Mouse (Mus musculus) heart, embryonic 11.5 days (tissue): Measurements from ENCODE around the gene Ghr. TPM values are rescaled to one million over a fixed set of nuclear protein-coding genes. Genes with fewer than 3 reads are reported as not detected.

Source experiments
- ATAC-seq: fragments of 200-750 bp; cut with Nextera tagmentation; replicated peaks from 2 replicates; pipeline ENCODE4 v1.8.0; 2017; ENCODE audit warnings: moderate library complexity; ENCODE audit not compliant: insufficient number of reproducible peaks, low FRiP score, low TSS enrichment
- H3K27ac ChIP-seq: fragments of 300-500 bp; sonication (generic); 2 replicates; pipeline ENCODE4 v1.5.1; 2014; ENCODE audit warnings: mild to moderate bottlenecking, low read depth, low read length
- H3K27me3 ChIP-seq: fragments of 300-500 bp; sonication (generic); 2 replicates; pipeline ENCODE4 v1.6.1; 2014; ENCODE audit warnings: mild to moderate bottlenecking, low read length, mixed read lengths; ENCODE audit not compliant: control insufficient read depth, insufficient read depth
- H3K36me3 ChIP-seq: fragments of 300-500 bp; sonication (generic); 2 replicates; pipeline ENCODE4 v1.6.1; 2014; ENCODE audit warnings: mild to moderate bottlenecking, low read length, moderate library complexity, mixed read lengths; ENCODE audit not compliant: control insufficient read depth, insufficient read depth
- H3K4me1 ChIP-seq: fragments of 300-500 bp; sonication (generic); 2 replicates; pipeline ENCODE4 v1.6.1; 2014; ENCODE audit warnings: low read length; ENCODE audit not compliant: control insufficient read depth, insufficient read depth
- H3K4me2 ChIP-seq: fragments of 300-500 bp; sonication (generic); 2 replicates; pipeline ENCODE4 v1.6.1; 2014; ENCODE audit warnings: mild to moderate bottlenecking, moderate library complexity
- H3K4me3 ChIP-seq: fragments of 300-500 bp; sonication (generic); 2 replicates; pipeline ENCODE4 v1.5.1; 2014; ENCODE audit warnings: low read depth, low read length
- H3K9ac ChIP-seq: fragments of 300-500 bp; sonication (generic); 2 replicates; pipeline ENCODE4 v1.6.1; 2014; ENCODE audit warnings: mild to moderate bottlenecking, low read depth, low read length, moderate library complexity
- H3K9me3 ChIP-seq: fragments of 300-500 bp; sonication (generic); replicated peaks from 2 replicates; pipeline ENCODE4 v1.6.1; 2016; ENCODE audit warnings: low read length; ENCODE audit not compliant: control insufficient read depth
- WGBS: fragments of 180-500 bp; shearing (Covaris S2); extraction: QIAGEN DNeasy Blood & Tissue Kit; methylation state at CpG from one replicate; pipeline ENCODE4 v1.1.7; 2014; ENCODE audit not compliant: insufficient replicate concordance; 5-methylcytosine and 5-hydroxymethylcytosine counted together
- polyA plus RNA-seq: library from polyadenylated mRNA; unstranded; fragments of >200 nt; fragmentation: Nextera tagmentation; extraction: Ambion mirVana; gene quantifications from 2 replicates; pipeline ENCODE4 v1.2.1, GENCODE M21; 2014

Gene Ghr
- polyA plus RNA-seq, 1 experiment from 2014 or later: 53.8 TPM

DNA sequence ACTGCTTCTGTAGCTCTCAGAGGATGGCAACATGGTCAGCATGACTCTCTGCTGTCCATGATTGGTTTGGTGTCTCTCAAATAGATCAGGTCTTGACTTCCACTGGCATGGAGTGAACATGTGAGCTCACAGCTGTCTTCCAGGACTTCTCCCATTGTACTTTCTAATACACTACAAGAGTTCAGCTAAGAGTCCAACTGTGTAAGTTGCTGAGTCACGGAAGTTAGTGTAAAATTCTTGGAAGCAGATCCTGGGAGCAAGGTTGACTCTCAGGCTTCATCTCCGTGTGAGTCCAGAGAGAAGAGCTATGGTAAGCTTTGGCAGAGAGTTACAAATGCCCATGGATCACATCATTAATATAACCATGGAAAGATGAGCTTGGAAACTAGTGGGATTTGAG, 229.6 kb downstream of the Ghr start:
- no peak for ATAC-seq

DNA sequence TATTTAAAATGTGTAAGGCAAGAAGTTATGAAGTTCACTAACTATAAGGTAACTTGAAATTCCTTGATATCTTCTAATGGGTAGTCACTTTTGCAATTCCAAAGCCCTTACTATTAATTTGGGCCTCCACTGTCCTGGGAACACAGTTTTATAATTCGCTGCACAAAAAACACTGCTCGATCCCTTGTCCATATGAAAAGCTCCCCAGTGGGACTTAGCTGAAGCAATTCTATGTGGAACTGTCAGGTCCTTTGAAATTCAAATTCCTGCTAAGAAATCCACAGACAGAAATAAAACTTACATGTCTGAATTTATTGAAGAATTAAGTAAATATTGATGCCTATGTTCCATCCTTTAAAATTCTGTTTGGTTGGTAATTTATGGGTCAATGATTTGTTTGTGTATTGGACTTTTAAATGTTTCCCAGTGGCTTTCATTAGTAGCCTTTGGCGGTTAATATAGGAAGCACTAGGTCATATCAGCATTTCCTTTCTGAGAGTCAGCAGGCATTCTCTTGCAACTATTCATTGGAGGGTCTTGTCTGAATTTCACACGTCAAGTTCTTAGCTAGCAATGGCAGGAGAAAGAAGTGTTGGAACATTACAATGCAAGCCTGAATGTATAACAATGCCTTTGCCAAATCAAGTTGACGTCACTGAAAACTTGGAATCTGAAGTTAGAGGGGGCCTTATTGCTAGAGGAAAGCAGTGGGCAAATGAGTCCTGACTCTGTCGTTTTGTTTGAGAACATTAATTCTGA, 233.8 kb downstream of the Ghr start:
- no peaks in the 10 kb centered on the region for H3K9me3 ChIP-seq
- WGBS: 62% methylated on average over 6 of the region's 6 CpGs
- no peak overlapping the region for H3K4me3 ChIP-seq
- H3K4me2 ChIP-seq: no peak overlapping the region
- no peak for ATAC-seq
- H3K9ac ChIP-seq: no peak overlapping the region
- no peaks in the 10 kb centered on the region for H3K27me3 ChIP-seq
- H3K36me3 ChIP-seq: no peaks in the 10 kb centered on the region
- H3K27ac ChIP-seq: no peak overlapping the region
- 0 out of 2 replicates have a peak, but pooled peaks cover 4% of the 10 kb centered on the region for H3K4me1 ChIP-seq

More for the DNA sequence above, 229.6 kb downstream of the Ghr start:
- 78% methylated on average over 2 of the region's 2 CpGs for WGBS
- Histone ChIP-seq H3K27me3 (no peaks in the 10 kb centered on the region), H3K9ac (no peak overlapping the region), H3K4me3 (no peak overlapping the region), H3K4me1 (no peaks in the 10 kb centered on the region), H3K9me3 (no peaks in the 10 kb centered on the region), H3K36me3 (no peaks in the 10 kb centered on the region), H3K27ac (no peak overlapping the region), H3K4me2 (no peak overlapping the region)

DNA sequence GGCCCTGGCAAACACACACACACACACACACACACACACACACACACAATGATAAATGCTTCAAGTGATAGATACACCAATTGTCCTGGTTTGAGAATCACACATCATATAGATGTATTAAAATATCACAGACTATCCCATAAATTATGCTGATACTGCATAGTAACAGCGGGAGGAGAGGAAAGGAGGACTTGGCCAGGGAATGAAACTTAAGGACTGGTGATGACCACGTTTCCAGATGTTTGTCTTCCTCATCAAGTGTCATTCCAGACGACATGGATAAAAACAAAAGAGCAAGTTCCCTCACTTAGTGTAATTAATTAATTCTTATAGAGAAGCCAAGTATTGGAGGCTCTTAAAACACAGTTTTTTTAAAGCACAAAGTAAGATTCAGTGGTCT, 236.6 kb downstream of the Ghr start:
- WGBS: 65% methylated on average over 3 of the region's 3 CpGs
- no peak overlapping the region for H3K4me3 ChIP-seq
- H3K4me2 ChIP-seq: no peak overlapping the region
- no peaks in the 10 kb centered on the region for H3K9me3 ChIP-seq
- H3K4me1 ChIP-seq: 0 out of 2 replicates have a peak, but pooled peaks cover 4% of the 10 kb centered on the region
- ATAC-seq: no peak
- no peak overlapping the region for H3K27ac ChIP-seq
- no peaks in the 10 kb centered on the region for H3K27me3 ChIP-seq
- H3K9ac ChIP-seq: no peak overlapping the region
- no peaks in the 10 kb centered on the region for H3K36me3 ChIP-seq

DNA sequence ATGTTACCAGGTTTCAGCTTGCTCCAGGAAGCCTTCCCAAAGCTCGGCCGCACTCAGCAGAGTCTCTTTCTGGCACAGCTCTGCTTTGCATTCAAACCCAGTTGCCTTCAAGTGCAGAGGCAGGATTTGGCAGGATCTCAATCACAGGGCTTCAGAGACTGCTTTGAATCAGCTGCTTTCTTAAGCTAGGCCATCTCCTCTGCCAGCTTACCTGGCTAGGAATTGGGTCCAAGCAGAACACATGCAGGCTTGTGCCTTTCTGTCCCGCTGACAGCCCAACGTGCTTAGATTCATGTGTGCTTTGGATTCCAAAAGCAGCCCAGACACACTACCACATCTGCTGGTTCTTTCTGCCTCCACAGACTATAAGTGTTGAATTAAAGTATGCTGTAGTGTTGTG, 238.7 kb downstream of the Ghr start:
- H3K4me3 ChIP-seq: no peak overlapping the region
- H3K27me3 ChIP-seq: no peaks in the 10 kb centered on the region
- peaks cover 3% of the 10 kb centered on the region; the same call in 1 of the 2 replicates for H3K36me3 ChIP-seq
- ATAC-seq: no peak
- 0 out of 2 replicates have a peak, but pooled peaks cover 4% of the 10 kb centered on the region for H3K4me1 ChIP-seq
- H3K4me2 ChIP-seq: no peak overlapping the region
- no peak overlapping the region for H3K9ac ChIP-seq
- 86% methylated on average over 4 of the region's 4 CpGs for WGBS
- H3K9me3 ChIP-seq: no peaks in the 10 kb centered on the region
- no peak overlapping the region for H3K27ac ChIP-seq

DNA sequence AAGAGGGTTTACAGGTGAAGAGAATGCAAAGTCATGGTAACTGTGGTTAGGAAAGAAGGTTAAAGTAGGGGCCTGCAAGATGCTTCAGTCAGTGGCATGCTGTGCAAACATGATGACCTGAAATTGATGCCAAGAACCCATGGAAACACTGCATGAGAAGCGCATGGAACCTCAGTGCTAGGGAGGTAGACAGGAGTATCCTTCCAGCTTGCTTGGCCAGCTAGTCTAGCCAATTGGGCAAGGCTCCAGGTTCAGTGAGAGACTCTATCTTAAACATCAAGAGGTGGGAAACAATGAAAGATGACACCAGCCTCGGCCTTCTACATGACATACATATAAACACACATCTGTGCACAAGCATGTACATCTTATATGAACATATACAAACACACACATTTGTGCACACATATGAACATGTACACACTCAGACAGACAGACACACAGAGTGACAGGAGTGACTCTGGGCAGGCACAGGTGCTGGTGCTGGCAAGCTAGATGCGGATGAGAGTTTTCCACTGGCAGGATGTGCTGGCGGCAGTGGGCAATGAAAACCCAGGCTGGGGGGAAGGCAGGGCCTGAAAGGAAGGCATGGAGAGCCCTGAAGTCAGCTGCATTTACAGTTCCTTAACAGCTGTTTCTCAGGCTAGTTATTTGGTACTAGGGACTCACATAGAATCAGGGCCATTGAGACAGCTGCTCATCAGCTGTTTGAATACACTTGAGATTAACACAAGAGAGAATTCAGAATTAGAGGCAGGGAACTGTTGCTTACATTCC, 241.3 kb downstream of the Ghr start:
- ATAC-seq: no peak
- H3K9me3 ChIP-seq: no peaks in the 10 kb centered on the region; the same call in 1 of the 2 replicates
- H3K4me1 ChIP-seq: no peaks in the 10 kb centered on the region
- H3K4me2 ChIP-seq: no peak overlapping the region
- no peak overlapping the region for H3K9ac ChIP-seq
- peaks cover 10% of the 10 kb centered on the region; the same call in 1 of the 2 replicates for H3K36me3 ChIP-seq
- no peaks in the 10 kb centered on the region for H3K27me3 ChIP-seq
- no peak overlapping the region for H3K27ac ChIP-seq
- 86% methylated on average over 4 of the region's 4 CpGs for WGBS
- no peak overlapping the region for H3K4me3 ChIP-seq

DNA sequence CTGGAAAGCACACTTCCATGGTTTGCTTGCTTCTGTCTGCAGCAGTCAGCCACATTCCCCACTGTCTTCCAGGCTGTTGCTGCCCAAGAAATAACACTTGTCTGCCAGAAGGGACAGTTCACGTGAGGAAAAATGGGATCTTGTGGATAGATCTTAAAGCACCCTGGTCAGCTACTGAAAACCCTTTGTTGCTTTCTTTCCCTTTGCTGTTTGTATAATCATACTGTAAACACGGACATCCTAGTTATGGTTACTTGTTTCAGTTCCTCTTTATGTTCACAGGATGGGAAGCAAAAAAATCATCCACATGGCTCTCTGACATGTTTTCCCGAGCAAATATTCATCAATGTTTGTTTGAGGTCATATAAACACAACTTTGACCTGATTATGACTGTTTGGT, 243.4 kb downstream of the Ghr start:
- no peak for ATAC-seq
- Histone ChIP-seq H3K4me1 (no peaks in the 10 kb centered on the region), H3K9me3 (no peaks in the 10 kb centered on the region; the same call in 1 of the 2 replicates), H3K27ac (no peak overlapping the region), H3K9ac (no peak overlapping the region), H3K36me3 (peaks cover 11% of the 10 kb centered on the region; the same call in 1 of the 2 replicates), H3K4me3 (no peak overlapping the region), H3K4me2 (no peak overlapping the region), H3K27me3 (no peaks in the 10 kb centered on the region)
- WGBS: 76% methylated on average over 3 of the region's 3 CpGs

DNA sequence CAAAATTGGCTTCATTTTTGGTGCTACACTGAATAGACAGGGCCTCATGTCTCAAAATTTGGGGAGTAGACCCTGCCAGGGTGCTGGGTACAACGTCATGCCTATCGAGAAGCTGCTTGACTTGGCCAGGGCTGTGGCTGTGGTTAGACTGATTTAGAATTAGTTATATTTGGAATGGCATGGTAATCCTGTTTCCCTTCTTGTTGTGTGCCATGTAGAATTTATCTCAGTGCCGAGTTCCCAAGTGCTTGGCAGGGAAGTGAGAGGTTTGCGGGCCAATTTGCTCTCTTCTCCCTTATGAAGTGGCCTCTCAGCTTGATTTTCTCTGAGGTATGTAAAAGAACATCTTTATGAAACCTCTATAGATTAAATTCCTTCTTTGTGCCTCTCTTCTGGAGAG, 250.8 kb downstream of the Ghr start:
- Histone ChIP-seq H3K27me3 (no peaks in the 10 kb centered on the region), H3K27ac (no peak overlapping the region), H3K9ac (no peak overlapping the region), H3K4me1 (no peaks in the 10 kb centered on the region), H3K36me3 (peaks cover 5% of the 10 kb centered on the region; the same call in 1 of the 2 replicates), H3K4me2 (no peak overlapping the region), H3K4me3 (no peak overlapping the region), H3K9me3 (no peaks in the 10 kb centered on the region; the same call in 1 of the 2 replicates)
- 86% methylated on average over 4 of the region's 4 CpGs for WGBS
- ATAC-seq: no peak

DNA sequence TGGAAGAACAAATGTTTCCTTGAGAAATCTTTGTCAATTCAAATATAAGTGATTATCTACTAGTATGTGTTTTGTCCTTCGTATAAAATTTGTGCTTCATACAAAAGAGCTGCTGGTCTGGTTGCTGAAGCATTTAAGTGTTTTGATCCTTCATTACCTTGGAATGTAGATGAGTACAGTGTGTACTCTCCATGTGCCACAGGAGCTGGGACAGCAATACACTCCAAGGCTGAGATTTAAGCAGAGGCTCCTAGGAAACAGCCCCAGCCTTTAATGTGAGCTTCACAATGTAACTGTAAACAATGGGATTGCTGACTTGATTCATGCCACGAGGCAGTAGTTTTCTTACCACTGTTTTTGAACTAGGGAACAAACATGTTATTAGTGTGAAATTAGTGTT, 251.5 kb downstream of the Ghr start:
- WGBS: 79% methylated on average over 2 of the region's 2 CpGs
- H3K9ac ChIP-seq: no peak overlapping the region
- H3K4me1 ChIP-seq: no peaks in the 10 kb centered on the region
- no peaks in the 10 kb centered on the region; the same call in 1 of the 2 replicates for H3K36me3 ChIP-seq
- no peak overlapping the region for H3K4me2 ChIP-seq
- no peak for ATAC-seq
- no peaks in the 10 kb centered on the region for H3K27me3 ChIP-seq
- H3K9me3 ChIP-seq: no peaks in the 10 kb centered on the region
- no peak overlapping the region for H3K4me3 ChIP-seq
- H3K27ac ChIP-seq: no peak overlapping the region
